Mouse (Mus musculus) kidney, adult 8-10 months (tissue): Measurements from ENCODE around the gene Nfkbie.

Experiments used
- DNase-seq, 2 experiments: peaks; one replicate each; pipeline ENCODE4 v3.0.0; 2022

Nfkbie gene

DNA sequence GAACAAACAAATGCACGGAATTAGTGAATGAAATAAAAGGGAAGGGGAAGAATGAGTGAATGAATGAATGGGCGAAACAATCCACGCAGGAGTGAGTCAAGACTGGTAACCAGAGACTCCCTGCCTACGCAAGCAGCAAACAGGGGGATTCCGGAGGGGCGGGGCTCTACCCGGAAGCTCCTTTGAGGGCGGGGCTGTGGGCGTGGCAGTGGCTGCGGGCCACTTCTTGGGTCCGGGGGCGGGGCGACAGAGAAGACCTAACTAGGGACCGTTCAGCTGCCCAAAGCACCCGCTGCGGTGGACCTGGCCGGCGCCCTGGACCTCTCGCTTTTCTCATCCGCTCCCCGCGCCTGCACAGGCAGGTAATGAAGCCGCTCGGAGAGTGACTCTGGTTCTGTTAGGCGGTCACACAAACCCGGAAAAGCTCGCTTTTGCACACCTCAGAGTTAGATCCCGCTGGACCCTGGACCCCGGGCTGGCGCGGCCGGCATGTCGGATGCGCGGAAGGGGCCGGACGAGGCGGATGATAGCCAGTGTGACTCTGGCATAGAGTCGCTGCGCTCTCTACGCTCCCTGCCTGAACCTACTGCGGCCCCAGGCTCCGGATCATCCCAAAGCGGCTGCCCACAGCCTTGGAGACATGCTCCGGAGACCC is at the start of gene Nfkbie:
Gene Nfkbie, plus strand, starts transcription at position 252 of the 655 bp plus-strand sequence.
- DNase-seq = peak; percentile 93 to 98

DNA sequence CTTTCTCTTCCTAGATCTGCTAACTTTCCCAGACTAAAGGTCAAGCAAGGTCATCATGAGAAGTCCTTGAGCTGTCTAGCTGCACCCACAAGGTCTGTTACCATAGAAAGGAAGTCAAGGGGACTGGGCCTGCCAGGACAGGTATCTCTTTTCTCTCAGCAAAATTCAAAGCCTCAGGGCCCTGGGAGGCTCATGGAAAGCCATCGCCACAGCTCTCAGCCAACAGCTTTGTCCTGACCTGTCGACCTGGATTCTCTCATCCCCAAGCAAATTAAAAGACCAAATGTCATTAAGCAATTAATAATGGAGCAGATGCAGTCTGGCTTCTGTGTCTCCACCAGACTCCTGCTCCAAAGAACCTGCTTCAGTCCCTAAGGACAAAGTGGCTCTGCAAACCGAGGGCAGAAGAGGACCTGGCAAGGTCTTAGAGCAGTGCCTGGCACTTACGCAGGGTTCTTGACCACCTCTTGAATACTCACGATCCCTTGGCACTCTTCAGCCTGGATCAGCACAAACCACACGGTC is 49.5 kb upstream of the Nfkbie start:
- no peak for DNase-seq

DNA sequence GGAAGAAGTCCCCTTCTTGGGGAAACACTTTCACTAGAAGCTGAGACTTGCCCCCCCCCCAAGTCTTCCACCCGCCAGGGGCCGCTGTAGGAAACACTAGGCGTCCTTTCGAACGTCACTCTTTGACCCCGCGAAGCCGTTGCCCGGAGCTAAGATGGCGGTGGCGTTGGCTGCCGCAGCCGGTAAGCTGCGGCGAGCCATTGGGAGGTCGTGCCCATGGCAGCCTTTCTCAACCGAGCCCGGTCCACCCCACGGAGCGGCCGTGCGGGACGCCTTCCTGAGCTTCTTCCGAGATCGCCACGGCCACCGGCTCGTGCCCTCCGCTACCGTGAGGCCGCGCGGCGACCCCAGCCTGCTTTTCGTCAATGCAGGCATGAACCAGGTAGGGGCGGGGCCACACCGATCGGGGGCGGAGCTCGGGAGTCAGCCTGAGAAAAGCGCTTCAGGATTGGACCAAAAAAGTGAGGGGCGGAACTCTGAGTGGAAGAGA is 48.8 kb upstream of the Nfkbie start, which contains the start of gene Aars2:
Gene Aars2, plus strand, starts transcription at position 142 of the 490 bp plus-strand sequence.
- peak; percentile 91 to 95 for DNase-seq

DNA sequence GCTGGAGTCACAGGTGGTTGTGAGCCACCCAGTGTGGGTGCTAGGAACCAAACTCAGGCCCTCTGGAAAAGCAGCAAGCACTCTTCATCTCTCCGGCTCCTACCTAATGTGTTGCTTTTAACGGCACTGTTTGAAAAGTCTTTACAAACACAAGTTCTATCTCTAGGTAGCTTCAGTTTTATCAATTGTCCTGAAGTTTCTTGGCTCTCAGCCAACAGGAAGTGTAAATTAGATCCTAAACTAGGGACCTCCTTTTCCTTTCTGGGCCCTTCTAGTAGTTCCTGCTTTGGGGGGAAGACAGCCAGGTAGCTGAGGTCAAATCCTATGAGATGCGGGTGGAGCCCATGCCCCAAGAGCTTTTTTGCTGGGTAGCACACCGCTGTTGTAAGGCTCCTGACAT is 44.6 kb upstream of the Nfkbie start:
- DNase-seq = no peak

DNA sequence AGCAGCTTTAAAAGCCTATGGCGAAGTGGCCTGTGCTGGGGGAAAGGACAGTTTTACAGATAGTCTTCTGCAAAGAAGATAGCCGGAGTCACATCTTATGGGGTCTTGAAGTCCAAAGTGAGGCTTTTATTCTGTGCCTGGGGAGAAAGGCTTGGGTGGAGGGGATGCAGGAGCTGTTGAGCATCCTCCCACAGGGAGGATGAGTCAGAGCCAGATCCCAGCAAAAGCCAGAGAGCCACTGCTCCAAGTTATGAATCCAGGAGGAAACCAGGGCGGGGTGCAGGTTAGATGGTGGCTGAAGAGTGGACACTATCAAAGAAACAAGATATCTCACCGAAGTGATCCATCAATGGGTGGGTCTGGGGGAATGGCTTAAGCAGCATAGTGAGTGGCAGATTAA is 43.7 kb upstream of the Nfkbie start:
- no peak for DNase-seq

DNA sequence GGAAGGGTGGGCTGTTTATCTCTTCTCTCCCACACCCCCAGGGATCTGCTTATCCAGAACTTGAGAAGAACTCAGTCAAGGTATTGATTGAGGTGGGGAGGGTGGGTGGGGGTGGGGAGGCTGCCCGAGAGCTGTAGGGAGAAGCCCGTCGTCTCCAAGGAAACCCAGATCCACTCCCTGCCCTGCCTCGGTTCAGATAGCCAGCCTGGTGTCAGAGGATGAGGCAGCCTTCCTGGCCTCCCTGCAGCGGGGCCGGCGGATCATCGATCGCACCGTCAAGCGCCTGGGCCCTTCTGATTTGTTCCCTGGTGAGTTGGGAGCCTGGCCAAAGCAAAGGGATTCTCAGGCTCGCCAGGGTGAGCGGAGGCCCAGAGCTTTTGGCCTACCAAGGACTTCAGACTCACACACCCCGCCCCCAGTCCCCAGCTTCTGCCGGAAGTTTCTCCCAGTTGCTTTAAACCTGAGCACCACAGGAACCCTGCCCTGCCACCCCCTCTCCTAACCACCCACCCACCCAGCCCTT is 40.2 kb upstream of the Nfkbie start:
- DNase-seq = no peak

DNA sequence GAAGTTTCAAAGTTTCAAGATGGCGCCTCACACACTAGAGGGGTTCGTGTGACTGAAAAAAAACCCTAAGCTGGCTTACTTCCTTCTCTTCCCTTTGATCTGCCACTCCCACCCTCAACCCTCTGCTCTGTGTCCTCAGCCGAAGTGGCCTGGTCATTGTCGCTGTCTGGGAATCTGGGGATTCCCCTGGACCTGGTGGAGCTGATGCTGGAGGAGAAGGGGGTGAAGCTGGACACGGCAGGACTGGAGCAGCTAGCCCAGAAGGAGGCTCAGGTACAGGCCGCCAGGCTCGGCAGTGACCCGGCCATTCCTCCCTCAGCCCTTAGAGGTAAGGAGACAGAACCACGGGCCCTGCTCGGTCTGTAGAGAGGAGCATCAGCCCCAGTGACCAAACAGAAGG is 39.7 kb upstream of the Nfkbie start:
- DNase-seq = no peak

DNA sequence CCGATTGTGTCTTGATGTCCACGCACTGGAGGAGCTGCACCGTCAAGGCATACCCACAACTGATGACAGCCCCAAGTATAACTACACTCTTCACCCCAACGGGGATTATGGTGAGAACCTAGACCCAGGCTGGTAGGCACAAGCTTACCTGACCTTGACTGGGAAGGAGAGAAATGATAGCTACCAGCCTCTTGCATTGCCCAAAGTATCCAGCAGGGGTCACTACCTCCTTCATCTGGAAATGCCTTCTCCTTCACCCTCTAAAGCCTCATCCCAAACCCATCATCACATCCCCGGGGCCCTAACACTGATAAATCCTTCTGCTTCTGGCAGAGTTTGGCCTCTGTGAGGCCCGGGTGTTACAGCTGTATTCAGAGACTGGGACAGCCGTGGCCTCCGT is 39.0 kb upstream of the Nfkbie start:
- DNase-seq = peak; percentile 49 to 85

DNA sequence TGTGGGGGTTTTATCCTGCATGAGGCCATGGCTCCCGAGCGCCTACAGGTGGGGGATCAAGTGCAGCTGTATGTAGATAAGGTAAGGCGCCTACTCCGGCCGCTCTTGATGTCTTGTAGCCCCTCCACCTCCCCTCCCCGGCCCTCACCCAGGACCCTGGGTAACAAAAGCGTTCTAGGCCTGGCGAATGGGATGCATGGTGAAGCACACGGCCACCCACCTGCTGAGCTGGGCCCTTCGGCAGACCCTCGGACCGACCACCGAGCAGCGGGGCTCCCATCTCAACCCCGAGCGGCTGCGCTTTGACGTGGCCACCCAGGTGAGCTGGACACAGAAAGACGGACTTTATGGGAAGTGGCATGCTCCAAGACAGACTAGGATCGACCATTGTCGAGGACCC is 38.4 kb upstream of the Nfkbie start:
- DNase-seq = no peak

DNA sequence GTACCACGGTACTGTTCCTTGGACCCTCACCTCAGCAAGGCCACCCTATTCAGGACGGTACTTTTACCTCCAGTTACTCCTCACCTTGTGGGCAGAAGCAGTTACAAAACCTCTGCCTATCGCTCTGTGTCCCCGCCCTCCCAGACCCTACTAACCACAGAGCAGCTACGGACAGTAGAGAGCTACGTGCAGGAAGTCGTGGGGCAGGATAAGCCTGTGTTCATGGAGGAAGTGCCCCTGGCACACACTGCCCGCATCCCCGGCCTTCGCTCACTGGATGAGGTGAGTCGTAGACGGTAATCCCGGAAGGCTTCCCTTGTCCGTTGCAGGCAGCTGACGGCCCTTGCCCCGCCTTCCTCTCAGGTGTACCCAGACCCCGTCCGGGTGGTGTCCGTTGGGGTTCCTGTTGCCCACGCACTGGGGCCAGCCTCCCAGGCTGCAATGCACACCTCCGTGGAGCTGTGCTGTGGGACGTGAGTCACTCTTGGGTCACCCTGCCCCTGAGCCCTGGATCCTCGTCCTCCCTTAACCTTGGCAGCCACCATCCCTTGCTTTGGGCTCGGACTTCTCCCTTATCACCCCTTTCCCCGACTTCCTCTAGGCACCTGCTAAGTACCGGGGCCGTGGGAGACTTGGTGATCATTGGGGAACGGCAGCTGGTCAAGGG is 37.8 kb upstream of the Nfkbie start:
- no peak for DNase-seq

DNA sequence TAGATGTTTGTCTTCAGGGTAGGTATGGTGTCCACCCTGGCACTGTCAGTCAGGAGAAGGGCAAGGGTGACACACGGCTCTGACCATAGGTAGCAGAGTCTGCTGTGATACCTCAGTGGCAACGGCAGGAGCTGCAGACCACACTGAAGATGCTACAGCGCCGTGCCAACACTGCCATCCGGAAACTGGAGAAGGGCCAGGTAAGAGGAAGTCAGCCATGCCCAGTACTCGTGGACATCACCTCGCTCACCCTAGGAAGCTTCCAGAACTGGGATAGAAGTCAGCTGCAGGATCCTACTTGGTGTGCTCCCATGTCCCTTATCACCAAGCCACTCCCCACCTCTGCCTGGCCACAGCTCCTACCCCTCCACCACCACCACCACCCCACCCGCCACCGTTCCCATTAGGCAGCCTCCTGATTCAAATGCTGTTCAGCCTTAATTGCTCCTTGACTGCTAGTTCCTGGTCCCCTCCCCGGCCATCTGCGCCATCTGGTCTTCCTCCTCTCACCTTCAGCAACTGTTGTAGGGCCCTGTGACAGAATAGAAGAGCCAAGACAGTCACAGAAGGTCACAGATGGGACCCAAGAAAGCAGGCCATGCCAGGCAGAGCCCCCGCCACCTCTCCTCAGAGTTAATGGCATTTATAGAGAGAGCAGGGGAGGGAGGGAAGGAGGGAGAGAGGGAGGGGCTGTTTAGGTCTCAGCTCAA is 36.6 kb upstream of the Nfkbie start:
- DNase-seq = no peak

DNA sequence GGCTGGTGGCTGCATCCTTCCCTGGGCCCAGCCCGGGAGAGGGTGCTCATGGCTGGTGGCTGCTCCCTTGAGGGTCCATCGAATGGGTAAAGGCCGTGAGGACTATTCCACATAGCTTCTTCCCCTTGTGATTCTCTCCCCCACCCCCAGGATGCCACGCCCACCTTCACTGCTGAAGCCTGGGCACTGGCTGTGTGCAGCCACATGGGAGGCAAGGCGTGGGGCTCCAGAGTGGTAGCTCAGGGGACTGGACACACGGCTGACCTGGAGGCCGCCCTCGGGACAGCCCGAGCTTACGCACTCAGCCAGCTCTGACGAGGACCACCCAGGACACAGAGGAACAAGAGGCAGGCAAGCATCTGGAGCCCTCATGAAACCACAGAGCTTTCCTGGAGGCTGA is 35.4 kb upstream of the Nfkbie start:
- DNase-seq = no peak

DNA sequence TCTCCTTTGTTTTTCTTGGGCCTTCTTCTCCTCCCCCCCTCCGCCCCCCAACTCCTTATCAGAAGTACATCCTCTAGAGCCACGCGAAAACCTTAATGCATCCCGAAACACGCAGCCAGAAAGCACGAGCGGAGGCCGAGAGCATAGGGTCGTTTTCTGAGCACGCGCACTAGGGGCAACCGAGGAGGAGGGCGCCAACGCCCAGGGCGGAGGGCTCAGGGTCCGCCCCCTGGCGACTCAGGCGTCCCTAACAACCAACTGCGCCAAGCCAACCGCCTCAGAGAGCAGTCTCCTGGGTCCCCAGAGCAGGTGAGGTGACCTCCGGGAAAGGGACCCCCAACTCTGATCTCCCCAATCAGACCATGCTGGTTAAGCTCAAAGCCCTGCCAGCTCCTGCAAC is 32.2 kb upstream of the Nfkbie start, which contains the start of gene Tcte1:
Gene Tcte1, plus strand, starts transcription at position 172 of the 400 bp plus-strand sequence.
- no peak for DNase-seq

DNA sequence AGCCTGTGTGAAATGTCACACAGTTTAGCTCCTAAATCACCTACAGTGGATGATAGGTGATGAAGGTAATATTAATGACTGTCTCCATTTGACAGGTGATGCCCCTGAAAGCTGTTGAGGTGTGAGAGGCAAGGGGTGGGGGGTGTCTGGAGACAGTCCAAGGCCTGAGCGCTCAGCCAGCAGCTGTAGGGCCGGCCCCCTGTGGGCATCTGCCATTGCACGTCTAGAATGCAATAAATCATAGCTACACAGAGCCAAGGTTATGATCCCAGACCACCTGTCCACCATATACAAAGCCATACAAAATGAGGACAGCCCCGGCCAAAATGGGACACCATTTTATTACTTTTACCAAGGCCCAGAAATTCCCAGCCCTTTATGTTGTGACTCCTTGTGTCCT is 30.5 kb upstream of the Nfkbie start:
- no peak for DNase-seq

DNA sequence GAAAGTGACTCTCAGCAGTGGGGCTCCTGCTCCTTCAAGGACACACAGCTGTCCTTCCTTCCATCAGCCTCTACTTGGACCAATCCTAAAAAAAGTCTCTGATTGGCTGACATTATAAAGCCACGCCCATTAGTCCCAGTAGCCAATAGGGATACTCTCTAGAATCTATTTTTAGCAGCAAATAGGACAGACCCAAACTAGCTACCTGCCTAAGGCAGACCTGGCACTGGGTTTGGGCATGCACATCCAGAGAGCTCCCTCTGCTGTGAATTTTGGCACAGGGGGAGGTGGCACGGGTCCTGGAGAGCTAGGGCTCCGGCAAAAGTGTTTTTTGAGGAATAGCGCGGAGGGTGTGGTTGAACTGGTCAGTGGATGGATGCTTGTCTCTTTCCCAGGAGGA is 28.9 kb upstream of the Nfkbie start:
- peak; percentile 44 to 76 for DNase-seq

DNA sequence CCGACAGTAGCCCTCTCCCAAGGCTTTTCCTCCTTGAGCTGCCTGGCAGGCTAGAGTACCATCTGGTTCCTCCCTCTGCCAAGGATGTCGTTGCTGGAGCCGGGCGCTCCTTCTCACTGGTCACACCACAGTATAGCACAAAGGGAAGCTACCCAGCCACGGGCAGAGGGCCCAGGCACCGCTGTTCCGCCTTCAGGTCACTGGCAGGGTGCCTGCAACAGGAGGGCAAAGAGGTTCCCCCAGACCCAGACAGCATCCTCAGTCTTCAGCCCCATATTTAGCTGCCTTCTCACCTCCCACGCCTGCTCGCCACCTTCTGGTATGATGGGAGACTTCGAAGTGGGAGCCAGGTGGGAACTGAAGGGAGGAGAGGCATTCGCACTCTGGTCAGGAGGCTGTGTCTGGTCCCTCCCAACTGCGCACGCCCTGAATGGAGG is 25.1 kb upstream of the Nfkbie start:
- DNase-seq = no peak

DNA sequence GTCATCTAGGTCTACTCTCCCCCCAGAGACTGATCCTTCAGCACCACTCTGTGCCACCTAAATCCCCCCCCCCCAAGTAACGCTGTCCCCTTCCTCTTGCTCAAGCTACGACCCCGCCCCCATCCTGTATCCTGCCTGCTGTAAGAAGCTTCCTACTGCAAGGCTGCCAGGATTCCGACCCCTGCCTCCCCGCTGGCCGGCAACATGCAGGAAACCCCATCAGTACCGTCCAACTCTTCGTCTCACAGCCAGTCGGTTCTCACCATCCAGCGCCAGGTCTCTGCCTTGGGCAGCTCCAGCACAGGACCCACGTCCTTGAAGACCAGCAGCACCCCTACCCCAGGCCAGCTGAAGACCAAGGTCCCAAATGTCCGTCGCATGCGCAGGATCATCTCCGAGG is 22.6 kb upstream of the Nfkbie start:
- DNase-seq = no peak

DNA sequence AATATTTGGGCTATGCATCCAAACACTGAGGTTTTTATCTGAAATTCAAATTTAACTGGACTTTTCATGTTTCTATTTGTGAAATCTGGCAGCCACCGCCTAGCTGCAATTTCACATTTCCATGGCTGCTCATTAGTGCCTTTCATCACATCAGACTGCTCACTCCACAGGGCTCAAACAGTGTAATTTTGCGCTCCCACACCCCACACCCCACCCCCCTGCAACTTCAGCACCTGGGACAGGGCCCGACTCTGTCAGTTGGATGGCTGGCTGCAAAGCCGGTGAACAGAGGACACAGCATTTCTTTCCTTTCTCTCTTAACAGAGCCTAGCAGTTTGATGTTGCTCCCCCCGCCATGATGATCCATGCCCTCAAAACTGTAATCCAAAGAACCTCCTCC is 19.2 kb upstream of the Nfkbie start:
- DNase-seq = no peak

DNA sequence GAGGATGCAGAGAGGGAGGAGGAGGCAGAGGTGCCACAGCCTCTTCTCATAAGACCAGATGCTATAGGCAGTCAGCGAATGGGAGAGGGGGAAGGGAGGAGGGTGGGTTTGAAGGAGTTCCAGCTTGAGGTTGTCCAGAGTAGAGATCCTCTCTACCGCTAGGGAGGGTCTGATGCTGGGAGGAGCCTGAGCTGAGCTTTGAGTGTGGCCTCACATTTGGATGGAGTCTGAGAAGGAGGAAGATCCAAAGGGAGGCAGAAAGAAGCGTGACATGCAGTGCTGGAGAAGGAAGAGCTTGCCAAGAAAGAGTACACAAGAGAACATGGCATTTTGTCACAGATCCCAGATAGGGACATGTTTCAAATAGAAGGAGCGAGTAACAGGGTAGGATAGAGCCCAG is 17.1 kb upstream of the Nfkbie start:
- no peak for DNase-seq

DNA sequence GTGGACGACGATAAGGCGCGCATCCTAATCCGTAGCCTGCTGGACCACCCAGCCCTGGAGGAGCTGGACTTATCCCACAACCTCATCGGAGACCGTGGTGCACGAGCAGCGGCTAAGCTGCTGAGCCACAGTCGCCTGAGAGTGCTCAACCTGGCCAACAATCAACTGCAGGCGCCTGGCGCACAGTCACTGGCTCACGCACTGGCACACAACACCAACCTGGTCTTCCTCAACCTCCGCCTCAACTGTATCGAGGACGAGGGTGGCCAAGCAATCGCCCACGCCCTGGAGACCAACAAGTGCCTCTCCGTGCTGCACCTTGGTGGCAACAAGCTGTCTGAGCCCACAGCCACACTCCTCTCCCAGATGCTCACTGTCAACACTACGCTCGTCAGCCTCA is 15.8 kb upstream of the Nfkbie start:
- DNase-seq = no peak

DNA sequence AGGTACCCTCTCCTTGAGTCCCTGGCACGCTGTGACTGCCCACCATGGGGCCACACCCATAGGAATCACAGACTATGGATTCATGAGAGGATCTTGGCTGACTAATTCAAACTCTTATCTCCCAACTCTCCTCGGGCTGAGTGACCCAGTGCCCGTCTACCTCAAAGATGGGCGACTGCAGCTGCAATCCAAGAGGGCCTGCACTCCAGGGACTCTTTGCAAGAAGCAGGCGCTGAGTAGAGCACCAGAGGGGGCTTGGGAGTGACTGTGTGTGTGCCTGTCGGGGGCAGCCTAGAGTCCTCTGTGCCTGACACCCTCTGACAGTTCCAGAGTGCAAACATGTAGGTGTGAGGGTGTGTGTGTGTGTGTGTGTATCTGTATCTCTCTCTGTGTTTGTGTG is 13.4 kb upstream of the Nfkbie start:
- DNase-seq = no peak

DNA sequence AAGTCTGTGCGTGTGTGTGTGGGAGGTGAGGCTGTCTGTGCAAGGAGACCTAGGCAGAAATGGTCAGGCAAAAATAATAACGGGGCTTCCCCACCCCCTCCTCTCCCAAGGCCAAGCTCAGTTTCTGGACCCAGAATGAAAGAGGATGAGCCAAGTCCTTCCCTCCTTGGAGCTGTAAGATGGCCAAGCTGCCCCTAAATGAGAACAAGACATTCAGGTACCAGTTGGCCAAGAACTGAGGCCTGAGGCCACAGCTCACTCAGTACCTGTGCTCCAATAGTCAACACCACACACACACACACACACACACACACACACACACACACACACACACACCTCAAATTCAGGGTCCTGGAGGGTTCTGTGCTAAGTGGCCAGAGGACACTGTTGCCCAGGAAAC is 12.8 kb upstream of the Nfkbie start:
- DNase-seq = no peak

DNA sequence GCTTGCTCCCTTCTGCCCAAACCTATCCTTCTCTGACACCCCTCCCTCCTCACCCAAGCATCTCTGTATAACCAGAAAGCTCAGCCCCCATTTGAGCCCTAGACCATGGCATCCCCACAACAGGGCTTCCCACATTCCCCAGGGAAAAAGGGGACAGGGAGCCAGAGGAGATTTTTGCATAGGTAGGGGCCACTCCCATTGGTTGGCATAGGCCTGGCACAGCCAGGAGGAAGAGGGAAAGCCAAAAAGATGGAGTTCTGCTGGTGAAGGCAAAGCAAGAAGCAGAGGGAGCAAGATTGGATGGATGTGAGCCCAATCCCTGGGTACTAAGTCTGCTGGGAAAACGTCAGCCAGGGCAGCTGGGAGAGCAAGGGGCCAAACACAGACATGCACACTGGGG is 12.4 kb upstream of the Nfkbie start:
- no peak for DNase-seq
